Mouse (Mus musculus) cortical plate, adult 2 months (tissue): ENCODE results near the gene Sdc4.

Source experiments
- CTCF ChIP-seq: fragments of 200-500 bp; IDR thresholded peaks from 2 replicates; pipeline ENCODE4 v1.5.1; 2011; ENCODE audit warnings: mild to moderate bottlenecking, control low read depth, low read length; ENCODE audit not compliant: insufficient read depth; ENCODE audit errors: extremely low read depth
- POLR2A ChIP-seq: fragments of 200-500 bp; IDR thresholded peaks from 2 replicates; pipeline ENCODE4 v1.6.1; 2011; ENCODE audit warnings: mild to moderate bottlenecking, low read length, control low read depth; ENCODE audit not compliant: insufficient read depth; ENCODE audit errors: extremely low read depth

- TF ChIP-seq CTCF: peak; percentile 42; the same call in 1 of the 2 replicates
- peak; percentile 31; the same call in 1 of the 2 replicates for TF ChIP-seq POLR2A
Observed at GRCm38 (mm10) chr2:164456864-164457300, 13.2 kb upstream of the Sdc4 start, which contains the start of gene Sys1.
